Mouse (Mus musculus) right cerebral cortex, postnatal 36 days (tissue): ENCODE results near the gene Sec14l2.

ENCODE experiments used
- DNase-seq, 2 experiments: peaks; one replicate each; pipeline ENCODE4 v3.0.0; 2022; ENCODE audit warnings: low spot score in 2 of 2, mixed read lengths in 1 of 2

The Sec14l2 gene

GRCm38 (mm10) chr11:4098816-4099215, 24.4 kb downstream of the Sec14l2 start:
- no peak for DNase-seq

- no peak for DNase-seq
These were observed 25.1 kb downstream of the Sec14l2 start for GRCm38 (mm10) chr11:4098120-4098519.

- no peak for DNase-seq
These were observed 26.1 kb downstream of the Sec14l2 start for GRCm38 (mm10) chr11:4097091-4097621.

- DNase-seq, result peak; percentile 98
These were observed 26.9 kb downstream of the Sec14l2 start for GRCm38 (mm10) chr11:4096054-4096984.

GRCm38 (mm10) chr11:4095171-4096053, 27.8 kb downstream of the Sec14l2 start, which contains the start of gene Mtfp1:
Gene Mtfp1 (minus strand): TSS chr11:4095445.
- peak; percentile 39 to 53 for DNase-seq

- peak; percentile 60 to 62 for DNase-seq
These were observed 28.6 kb downstream of the Sec14l2 start for GRCm38 (mm10) chr11:4094378-4095170.

GRCm38 (mm10) chr11:4093459-4094377, 29.5 kb downstream of the Sec14l2 start:
- DNase-seq, result peak in 1 of 2 experiments; percentile 39

GRCm38 (mm10) chr11:4087267-4087666, 35.9 kb downstream of the Sec14l2 start:
- DNase-seq, result peak; percentile 44 to 49

GRCm38 (mm10) chr11:4086246-4086645, 37.0 kb downstream of the Sec14l2 start:
- no peak for DNase-seq

- DNase-seq, result peak; percentile 47 to 50
These were observed 39.7 kb downstream of the Sec14l2 start for GRCm38 (mm10) chr11:4083316-4084078.

GRCm38 (mm10) chr11:4080219-4080618, 43.0 kb downstream of the Sec14l2 start:
- DNase-seq, result peak in 1 of 2 experiments; percentile 33

- DNase-seq, result no peak
These were observed 44.8 kb downstream of the Sec14l2 start for GRCm38 (mm10) chr11:4078267-4078933.

GRCm38 (mm10) chr11:4076633-4077032, 46.6 kb downstream of the Sec14l2 start:
- DNase-seq, result no peak

GRCm38 (mm10) chr11:4069664-4070063, 53.6 kb downstream of the Sec14l2 start:
- DNase-seq, result peak in 1 of 2 experiments; percentile 25

GRCm38 (mm10) chr11:4064627-4065122, 58.5 kb downstream of the Sec14l2 start, which contains the start of gene Sec14l3:
Gene Sec14l3 (plus strand): TSS chr11:4064841.
- DNase-seq, result no peak

- DNase-seq, result no peak
These were observed 60.2 kb downstream of the Sec14l2 start for GRCm38 (mm10) chr11:4062981-4063380.

GRCm38 (mm10) chr11:4062523-4062922, 60.7 kb downstream of the Sec14l2 start:
- no peak for DNase-seq

GRCm38 (mm10) chr11:4060866-4061575, 62.2 kb downstream of the Sec14l2 start:
- DNase-seq, result peak in 1 of 2 experiments; percentile 19
